In the genomic region with DNA sequence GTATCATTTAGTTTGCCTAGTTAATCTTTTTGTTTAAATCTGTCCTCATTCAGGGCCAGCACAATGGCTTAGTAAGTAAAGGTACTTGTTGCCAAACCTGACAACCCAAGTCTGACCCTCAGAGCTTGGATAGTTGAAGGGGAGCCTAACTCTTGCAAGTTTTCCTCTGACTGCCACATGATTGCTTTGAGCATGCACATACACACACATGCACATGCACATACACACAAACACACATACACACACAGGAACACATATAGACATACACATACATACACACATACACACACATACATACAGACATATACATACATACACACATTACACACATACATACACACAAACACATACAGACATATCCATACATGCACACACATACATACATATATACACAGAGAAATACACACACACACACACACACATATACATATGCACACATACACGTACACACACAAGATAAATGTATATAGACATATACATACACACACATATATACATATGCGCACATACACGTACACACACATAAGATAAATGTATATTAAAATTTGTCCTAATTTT, we compare ENCODE assay signal across 24 mouse cellular contexts. TPM values are rescaled to one million over a fixed set of nuclear protein-coding genes. Genes with fewer than 3 reads are reported as not detected.
DNase-seq lines count a peak whose midpoint lies in the region; ATAC-seq and TF ChIP-seq lines count a peak whose summit lies in the region.
"Had no signal": no experiment of that assay in that cellular context is flagged by ENCODE, and none has a peak within 500 bp of the region (broad histone marks: within the 10 kb centered on the region; RNA-seq: fewer than 3 reads in every experiment).

No protein-coding gene starts in this region.

- no peak overlapping the region for H3K4me2 ChIP-seq in midbrain, embryonic 16.5 days (ENCODE audit: low read length)
- no peak overlapping the region for H3K4me2 ChIP-seq in intestine, embryonic 16.5 days (ENCODE audit: low read depth, low read length)

- intact Hi-C loops in left cerebral cortex, postnatal 10 days (cut with DNase I) = no loop called here

- no peak for TF ChIP-seq CTCF in bone marrow macrophage, adult 2 months (IDR thresholded peaks at IDR 0.05; ENCODE audit: low read depth, low read length)

- H3K27me3 ChIP-seq in midbrain, embryonic 16.5 days (ENCODE audit: control insufficient read depth, insufficient read depth, low read depth, low read length) = no peaks in the 10 kb centered on the region
- no peaks in the 10 kb centered on the region for H3K27me3 ChIP-seq in intestine, embryonic 16.5 days (replicated peaks; ENCODE audit: control insufficient read depth, insufficient read depth, low read length)
- H3K27me3 ChIP-seq: CH12.LX, Patski had no signal

- no peak for TF ChIP-seq POLR2A in bone marrow macrophage, adult 2 months (IDR thresholded peaks at IDR 0.05; ENCODE audit: borderline replicate concordance, low read depth, low read length)

- peaks cover 24% of the 10 kb centered on the region for H3K4me1 ChIP-seq in bone marrow macrophage, adult 2 months (ENCODE audit: control insufficient read depth, insufficient read depth, low read length)
- no peaks in the 10 kb centered on the region for H3K4me1 ChIP-seq in midbrain, embryonic 16.5 days (ENCODE audit: control insufficient read depth, insufficient read depth, low read length)
- H3K4me1 ChIP-seq in intestine, embryonic 16.5 days (ENCODE audit: control insufficient read depth, insufficient read depth, low read length) = no peaks in the 10 kb centered on the region

- no peak for ATAC-seq in midbrain, embryonic 16.5 days
- no peak for ATAC-seq in intestine, embryonic 16.5 days
- ATAC-seq: activated CD4-positive, CD25-positive, alpha-beta regulatory T cell, adult 4 months; CD4-positive, CD25-positive, alpha-beta regulatory T cell, adult 4 months; Patski had no signal

- H3K27ac ChIP-seq in bone marrow macrophage, adult 2 months (ENCODE audit: insufficient read depth, low read depth, low read length) = peak overlapping the region; percentile 7; the same call in 1 of the 2 replicates
- no peak overlapping the region for H3K27ac ChIP-seq in midbrain, embryonic 16.5 days (ENCODE audit: low read length)
- H3K27ac ChIP-seq in intestine, embryonic 16.5 days (ENCODE audit: low read length) = no peak overlapping the region

- WGBS in midbrain, embryonic 16.5 days = 91% methylated on average over 3 of the region's 3 CpGs
- WGBS in intestine, embryonic 16.5 days = 93% methylated on average over 3 of the region's 3 CpGs

- no peaks in the 10 kb centered on the region for H3K9me3 ChIP-seq in midbrain, embryonic 16.5 days (replicated peaks; ENCODE audit: control insufficient read depth, low read length, poor library complexity, severe bottlenecking)
- no peaks in the 10 kb centered on the region for H3K9me3 ChIP-seq in intestine, embryonic 16.5 days (ENCODE audit: control insufficient read depth, low read length)
- H3K9me3 ChIP-seq: G1E had no signal

- H3K4me3 ChIP-seq in bone marrow macrophage, adult 2 months (ENCODE audit: insufficient read depth, low read length) = no peak overlapping the region
- H3K4me3 ChIP-seq in midbrain, embryonic 16.5 days (ENCODE audit: low read depth, low read length) = no peak overlapping the region
- H3K4me3 ChIP-seq in intestine, embryonic 16.5 days (ENCODE audit: low read length) = no peak overlapping the region

- DNase-seq in 3T3-L1 (ENCODE audit: low read depth, low spot score) (peak; percentile 95), adipocyte (ENCODE audit: low spot score) (peak; percentile 98)
- no peak for DNase-seq in left cerebral cortex, postnatal 10 days (ENCODE audit: extremely low spot score in 1 of 2, low spot score in 2 of 2)
- DNase-seq: adrenal gland, adult 2 months; adrenal gland, adult 8-10 months; adrenal gland, postnatal 10 days; adrenal gland, postnatal 14 days; adrenal gland, postnatal 25 days; adrenal gland, postnatal 36 days; B cell, adult 2 months; cerebellum, adult 11 months; cerebellum, adult 11-12 months; cerebellum, adult 18-20 months; cerebellum, adult 2 months; cerebellum, adult 8-10 months; cerebellum, adult 9-10 months had no signal

- H3K36me3 ChIP-seq in midbrain, embryonic 16.5 days (ENCODE audit: control insufficient read depth, insufficient read depth, low read length) = no peaks in the 10 kb centered on the region
- no peaks in the 10 kb centered on the region for H3K36me3 ChIP-seq in intestine, embryonic 16.5 days (ENCODE audit: control insufficient read depth, insufficient read depth, low read length)
- H3K36me3 ChIP-seq: G1E had no signal

- no peak overlapping the region for H3K9ac ChIP-seq in midbrain, embryonic 16.5 days (ENCODE audit: low read depth, low read length)
- no peak overlapping the region for H3K9ac ChIP-seq in intestine, embryonic 16.5 days (ENCODE audit: low read depth, low read length)

RNA-seq across cellular contexts. Expression of gene Mdm2, which starts 14.3 kb away (rescaled TPM):
- polyA plus RNA-seq in bone marrow macrophage, adult 2 months (2012; ENCODE audit: insufficient read depth, insufficient read length, missing spikeins) = 94.2 and 95.5 TPM in 2 replicates
- 10 to 100 TPM; 39.5 to 42.1 TPM for total RNA-seq in left cerebral cortex, postnatal 10 days (2021)
- 53.1 and 55.7 TPM in 2 replicates for polyA plus RNA-seq in midbrain, embryonic 16.5 days (2015; fragmentation: Nextera tagmentation; extraction: Ambion mirVana)
- polyA plus RNA-seq in intestine, embryonic 16.5 days (2015; fragmentation: Nextera tagmentation; extraction: Ambion mirVana) = 30.8 and 32.4 TPM in 2 replicates

RNA-seq across cellular contexts. Expression of gene Slc35e3, which starts 21.3 kb away (rescaled TPM):
- polyA plus RNA-seq in bone marrow macrophage, adult 2 months (2012; ENCODE audit: insufficient read depth, insufficient read length, missing spikeins) = 5.4 and 10.6 TPM in 2 replicates
- total RNA-seq in left cerebral cortex, postnatal 10 days (2021) = 10 to 100 TPM; 30.9 to 31.6 TPM
- polyA plus RNA-seq in midbrain, embryonic 16.5 days (2015; fragmentation: Nextera tagmentation; extraction: Ambion mirVana) = 34.4 and 34.8 TPM in 2 replicates
- 8.5 and 10.1 TPM in 2 replicates for polyA plus RNA-seq in intestine, embryonic 16.5 days (2015; fragmentation: Nextera tagmentation; extraction: Ambion mirVana)

Comparison
In these comparisons a context has a peak if more than half of its experiments do, and no peak if none do; other contexts are left out.
1. DNase-seq: peak in 3T3-L1 (single experiment) and adipocyte (single experiment); none in left cerebral cortex, postnatal 10 days (0 of 2).